Mouse (Mus musculus) heart, embryonic 10.5 days (tissue): ENCODE measurements around the gene Txlna. TPM values are rescaled to one million over a fixed set of nuclear protein-coding genes. Genes with fewer than 3 reads are reported as not detected.

ENCODE experiments used
- DNase-seq: peaks from one replicate; pipeline ENCODE4 v3.0.0-alpha.2; 2017; ENCODE audit warnings: low spot score
- H3K27ac ChIP-seq: fragments of 300-500 bp; sonication (generic); 2 replicates; pipeline ENCODE4 v1.5.1; 2016; ENCODE audit warnings: mild to moderate bottlenecking
- H3K27me3 ChIP-seq: fragments of 300-500 bp; sonication (generic); 2 replicates; pipeline ENCODE4 v1.6.1; 2016; ENCODE audit warnings: mild to moderate bottlenecking; ENCODE audit not compliant: poor library complexity, insufficient read depth, severe bottlenecking
- H3K36me3 ChIP-seq: fragments of 300-500 bp; sonication (generic); 2 replicates; pipeline ENCODE4 v1.6.1; 2016; ENCODE audit warnings: mild to moderate bottlenecking, moderate library complexity
- H3K4me1 ChIP-seq: fragments of 300-500 bp; sonication (generic); 2 replicates; pipeline ENCODE4 v1.6.1; 2016; ENCODE audit warnings: mild to moderate bottlenecking
- H3K4me3 ChIP-seq: fragments of 300-500 bp; sonication (generic); 2 replicates; pipeline ENCODE4 v1.5.1; 2016; ENCODE audit warnings: mild to moderate bottlenecking, moderate library complexity
- H3K9me3 ChIP-seq: fragments of 300-500 bp; sonication (generic); 2 replicates; pipeline ENCODE4 v1.6.1; 2016; ENCODE audit warnings: mild to moderate bottlenecking, moderate library complexity
- WGBS: fragments of 180-500 bp; shearing (Covaris S2); methylation state at CpG from one replicate; pipeline ENCODE4 v1.1.7; 2016; 5-methylcytosine and 5-hydroxymethylcytosine counted together
- microRNA-seq: library from miRNA; unstranded; fragments of <30 nt; microRNA quantifications from one replicate; pipeline ENCODE4, GENCODE M21; 2017
- polyA plus RNA-seq: library from polyadenylated mRNA; unstranded; fragments of >200 nt; fragmentation: Nextera tagmentation; extraction: Ambion mirVana; gene quantifications from 2 replicates; pipeline ENCODE4 v1.2.1, GENCODE M21; 2016

Txlna gene
- polyA plus RNA-seq, 1 experiment from 2014 or later, result 71.7 TPM

GRCm38 (mm10) chr4:129576863-129577491 lies 63.9 kb downstream of the Txlna start:
- no peaks in the 10 kb centered on the region for H3K9me3 ChIP-seq
- WGBS, result 31% methylated on average over 21 of the region's 21 CpGs
- no peaks in the 10 kb centered on the region for H3K36me3 ChIP-seq
- peaks cover 17% of the 10 kb centered on the region for H3K4me1 ChIP-seq
- H3K4me3 ChIP-seq, result peak overlapping the region; percentile 34
- no peak for DNase-seq
- H3K27me3 ChIP-seq, result peaks cover 10% of the 10 kb centered on the region; the same call in 1 of the 2 replicates
- H3K27ac ChIP-seq, result 0 out of 2 replicates have a peak overlapping the region, but pooled peaks have one; percentile 4

Small RNA genes within 50 kb of the gene (microRNA-seq; reads per million reads assigned to microRNA genes)
- gene Mir7016, result 0.76 reads per million

Other genes with a start within 250 kb of the Txlna start
- gene Zbtb8b, start 200.2 kb downstream of the Txlna start, polyA plus RNA-seq, result 3.4 and 3.9 TPM in 2 replicates
- 22.4 and 22.9 TPM in 2 replicates for gene Bsdc1, start 179.5 kb downstream of the Txlna start, polyA plus RNA-seq
- gene Tssk3, start 150.0 kb downstream of the Txlna start, polyA plus RNA-seq, result not detected in 2 replicates
- not detected in 2 replicates for gene Fam229a, start 149.9 kb downstream of the Txlna start, polyA plus RNA-seq
- 535 and 802 TPM in 2 replicates for gene Marcksl1, start 127.5 kb downstream of the Txlna start, polyA plus RNA-seq
- 201 and 237 TPM in 2 replicates for gene Hdac1, start 98.4 kb downstream of the Txlna start, polyA plus RNA-seq
- gene Lck, start 67.4 kb downstream of the Txlna start, polyA plus RNA-seq, result 3.0 and 6.3 TPM in 2 replicates
- 1.6 and 3.6 TPM in 2 replicates for gene Fam167b, start 62.5 kb downstream of the Txlna start, polyA plus RNA-seq
- 212 and 236 TPM in 2 replicates for gene Eif3i, start 40.4 kb downstream of the Txlna start, polyA plus RNA-seq
- gene Tmem234, start 40.4 kb downstream of the Txlna start, polyA plus RNA-seq, result 184 and 200 TPM in 2 replicates
- 1.1 and 1.7 TPM in 2 replicates for gene Dcdc2b, start 26.8 kb downstream of the Txlna start, polyA plus RNA-seq
- 24.0 and 29.4 TPM in 2 replicates for gene Iqcc, start 22.0 kb downstream of the Txlna start, polyA plus RNA-seq
- gene Ccdc28b, start 17.1 kb downstream of the Txlna start, polyA plus RNA-seq, result 37.1 and 43.0 TPM in 2 replicates
- 13.6 and 17.2 TPM in 2 replicates for gene Kpna6, start 31.7 kb upstream of the Txlna start, polyA plus RNA-seq
- gene Tmem39b, start 55.8 kb upstream of the Txlna start, polyA plus RNA-seq, result 8.2 and 12.2 TPM in 2 replicates
- gene Khdrbs1, start 101.2 kb upstream of the Txlna start, polyA plus RNA-seq, result 93.7 and 115 TPM in 2 replicates
- 348 and 351 TPM in 2 replicates for gene Ptp4a2, start 170.2 kb upstream of the Txlna start, polyA plus RNA-seq